7 mouse cellular contexts compared by ENCODE assay signal in genomic region chr6:22025584-22026357, GRCm38 (mm10). TPM values are rescaled to one million over a fixed set of nuclear protein-coding genes. Genes with fewer than 3 reads are reported as not detected.
DNase-seq lines count a peak whose midpoint lies in the region; ATAC-seq and TF ChIP-seq lines count a peak whose summit lies in the region.

No protein-coding gene starts in this region.

- H3K36me3 ChIP-seq in hindbrain, embryonic 12.5 days = no peaks in the 10 kb centered on the region
- H3K36me3 ChIP-seq in thymus, adult 2 months (ENCODE audit: control insufficient read depth, insufficient read depth, low read length) = no peaks in the 10 kb centered on the region

- H3K27ac ChIP-seq in hindbrain, embryonic 12.5 days = 0 out of 2 replicates have a peak overlapping the region, but pooled peaks have one; percentile 48
- H3K27ac ChIP-seq in thymus, adult 2 months (ENCODE audit: control insufficient read depth, insufficient read depth, low read length) = no peak overlapping the region

- peak; percentile 55 for ATAC-seq in common myeloid progenitor, adult 5-6 weeks (replicated peaks; ENCODE audit: low read depth, poor library complexity, severe bottlenecking)
- ATAC-seq in hindbrain, embryonic 12.5 days (ENCODE audit: low FRiP score) = peak; percentile 52; the same call in 1 of the 2 replicates
- 0 out of 2 replicates have a peak, but pooled peaks have one; percentile 28 for ATAC-seq in megakaryocyte-erythroid progenitor cell, adult 5-6 weeks (replicated peaks; ENCODE audit: low FRiP score, low TSS enrichment, poor library complexity, severe bottlenecking)
- no peak for ATAC-seq in inflammation-experienced regulatory T-cells, adult 6 months

- no peak for TF ChIP-seq POLR2A in thymus, adult 2 months (IDR thresholded peaks at IDR 0.05; ENCODE audit: control insufficient read depth, extremely low read depth, insufficient read depth, low read length, poor library complexity)

- peaks cover 6% of the 10 kb centered on the region for H3K4me1 ChIP-seq in hindbrain, embryonic 12.5 days
- H3K4me1 ChIP-seq in thymus, adult 2 months (replicated peaks; ENCODE audit: control insufficient read depth, insufficient read depth, low read length) = no peaks in the 10 kb centered on the region

- no peaks in the 10 kb centered on the region for H3K9me3 ChIP-seq in hindbrain, embryonic 12.5 days (replicated peaks)

- no peaks in the 10 kb centered on the region for H3K27me3 ChIP-seq in hindbrain, embryonic 12.5 days
- no peaks in the 10 kb centered on the region for H3K27me3 ChIP-seq in thymus, adult 2 months (ENCODE audit: control insufficient read depth, insufficient read depth, low read length)

- H3K4me2 ChIP-seq in hindbrain, embryonic 12.5 days (replicated peaks) = peak overlapping the region; percentile 51

- no peak overlapping the region for H3K9ac ChIP-seq in hindbrain, embryonic 12.5 days

- DNase-seq in Muller cell, postnatal 12 days (ENCODE audit: inconsistent ontology term) = peak; percentile 19
- no peak for DNase-seq in thymus, adult 2 months
- no peak for DNase-seq in thymus, postnatal 10 days (ENCODE audit: low spot score in 2 of 2)

- 13% methylated on average over 16 of the region's 17 CpGs for WGBS in hindbrain, embryonic 12.5 days
- WGBS in thymus, adult 2 months = 22% methylated on average over 17 of the region's 17 CpGs

- H3K4me3 ChIP-seq in hindbrain, embryonic 12.5 days = peak overlapping the region; percentile 14; the same call in 1 of the 2 replicates
- H3K4me3 ChIP-seq in thymus, adult 2 months (ENCODE audit: control insufficient read depth, insufficient read depth, low read length) = no peak overlapping the region

- TF ChIP-seq CTCF in thymus, adult 2 months (IDR thresholded peaks at IDR 0.05; ENCODE audit: borderline replicate concordance, control insufficient read depth, extremely low read depth, insufficient read depth, low read length, poor library complexity) = no peak

RNA-seq across cellular contexts. Expression of gene Cped1, which starts 40.1 kb away (rescaled TPM):
- 2.9 and 5.8 TPM in 2 replicates for total RNA-seq in common myeloid progenitor, adult 5-6 weeks (2017)
- 19.1 and 21.1 TPM in 2 replicates for polyA plus RNA-seq in hindbrain, embryonic 12.5 days (2016; fragmentation: Nextera tagmentation; extraction: Ambion mirVana)
- total RNA-seq in megakaryocyte-erythroid progenitor cell, adult 5-6 weeks (2014; fragmentation: Nextera tagmentation) = 3.2 and 3.8 TPM in 2 replicates
- total RNA-seq in megakaryocyte-erythroid progenitor cell, adult 5-6 weeks (2017) = 0.42 and 0.91 TPM in 2 replicates
- polyA plus RNA-seq in thymus, adult 2 months (2012; rRNA removed) = 1.7 and 2.4 TPM in 2 replicates
- under 1 TPM in 2 of 3 experiments, not detected in 1; 0.08 to 0.16 TPM for polyA plus RNA-seq in inflammation-experienced regulatory T-cells, adult 6 months (2017; shearing (Covaris generic))
